Comparison of ENCODE assay signal across 8 mouse cellular contexts in the genomic region with DNA sequence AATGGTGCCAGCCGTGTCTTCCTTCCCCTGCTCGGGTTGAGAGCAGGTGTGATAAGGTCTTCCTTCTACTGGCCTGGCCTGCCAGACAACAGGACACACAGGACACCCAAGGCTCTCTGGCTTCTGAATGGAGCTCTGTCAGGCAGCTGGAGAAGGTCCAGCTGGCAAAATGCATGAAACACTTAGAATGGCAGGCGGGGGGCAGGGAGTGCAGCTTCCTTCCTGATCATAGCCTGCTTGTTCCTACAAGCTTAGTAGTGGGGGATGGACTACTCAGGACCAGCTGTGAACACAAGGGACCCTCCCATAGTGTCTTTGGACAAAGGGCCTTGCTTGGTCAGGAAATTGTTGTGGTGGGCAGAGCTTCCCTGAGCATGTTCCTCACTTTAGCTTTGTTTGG. TPM values are rescaled to one million over a fixed set of nuclear protein-coding genes. Genes with fewer than 3 reads are reported as not detected.
DNase-seq lines count a peak whose midpoint lies in the region; ATAC-seq and TF ChIP-seq lines count a peak whose summit lies in the region.

No protein-coding gene starts in this region.

- no peaks in the 10 kb centered on the region for H3K4me1 ChIP-seq in hindbrain, postnatal 0 days (ENCODE audit: insufficient read depth, low read length)
- no peaks in the 10 kb centered on the region for H3K4me1 ChIP-seq in hindbrain, embryonic 10.5 days (replicated peaks)

- ATAC-seq in hindbrain, postnatal 0 days = peak; percentile 62

- H3K4me3 ChIP-seq in hindbrain, postnatal 0 days (ENCODE audit: low read length) = no peak overlapping the region
- H3K4me3 ChIP-seq in hindbrain, embryonic 10.5 days = no peak overlapping the region

- no peak overlapping the region for H3K9ac ChIP-seq in hindbrain, postnatal 0 days (replicated peaks; ENCODE audit: low read length)

- no peak for TF ChIP-seq CTCF in hindbrain, postnatal 0 days (IDR thresholded peaks at IDR 0.05; ENCODE audit: low read depth)

- peak; percentile 68 for DNase-seq in hindbrain, postnatal 0 days (ENCODE audit: low spot score)
- DNase-seq in hindbrain, embryonic 10.5 days (ENCODE audit: low spot score) = no peak
- peak; percentile 37 for DNase-seq in adrenal gland, adult 2 months
- DNase-seq in cerebellum, postnatal 10 days = peak; percentile 47 to 69
- DNase-seq in layer of hippocampus, adult 9-11 months = peak; percentile 69
- DNase-seq in telencephalon, adult 2 months (ENCODE audit: low read depth, low spot score) = peak; percentile 58
- DNase-seq in thymus, postnatal 36 days = no peak
- DNase-seq in gastrocnemius, postnatal 10 days = no peak

- H3K36me3 ChIP-seq in hindbrain, postnatal 0 days (ENCODE audit: insufficient read depth, low read length) = peaks cover 85% of the 10 kb centered on the region
- H3K36me3 ChIP-seq in hindbrain, embryonic 10.5 days = peaks cover 95% of the 10 kb centered on the region

- WGBS in hindbrain, postnatal 0 days = 47% methylated on average over 3 of the region's 3 CpGs
- WGBS in hindbrain, embryonic 10.5 days = 86% methylated on average over 3 of the region's 3 CpGs

- no peaks in the 10 kb centered on the region for H3K27me3 ChIP-seq in hindbrain, postnatal 0 days (ENCODE audit: insufficient read depth, low read length)
- no peaks in the 10 kb centered on the region for H3K27me3 ChIP-seq in hindbrain, embryonic 10.5 days (ENCODE audit: insufficient read depth, poor library complexity, severe bottlenecking)

- no peaks in the 10 kb centered on the region for H3K9me3 ChIP-seq in hindbrain, postnatal 0 days (ENCODE audit: low read length)
- H3K9me3 ChIP-seq in hindbrain, embryonic 10.5 days = no peaks in the 10 kb centered on the region

- peak overlapping the region; percentile 29; the same call in 1 of the 2 replicates for H3K27ac ChIP-seq in hindbrain, postnatal 0 days
- H3K27ac ChIP-seq in hindbrain, embryonic 10.5 days = no peak overlapping the region

- H3K4me2 ChIP-seq in hindbrain, postnatal 0 days (ENCODE audit: low read depth, low read length) = no peak overlapping the region

RNA-seq across cellular contexts. Expression of a gene that starts 9.6 kb away (rescaled TPM):
- total RNA-seq in hindbrain, postnatal 0 days (2014; rRNA removed) = 69.5 and 93.5 TPM in 2 replicates
- 52.2 and 56.4 TPM in 2 replicates for polyA plus RNA-seq in hindbrain, postnatal 0 days (2015; fragmentation: Nextera tagmentation; extraction: Ambion mirVana)
- 32.2 and 41.4 TPM in 2 replicates for polyA plus RNA-seq in hindbrain, embryonic 10.5 days (2016; fragmentation: Nextera tagmentation; extraction: Ambion mirVana)
- total RNA-seq in adrenal gland, adult 2 months (2021) = 10 to 100 TPM; 14.4 to 20.9 TPM
- 29.0 and 29.3 TPM in 2 replicates for polyA plus RNA-seq in adrenal gland, adult 2 months (2012; rRNA removed)
- total RNA-seq in gastrocnemius, postnatal 10 days (2021) = 10 to 100 TPM; 13.8 to 23.1 TPM

RNA-seq across cellular contexts. Expression of a gene that starts 9.6 kb away (rescaled TPM):
- total RNA-seq in hindbrain, postnatal 0 days (2014; rRNA removed) = 73.6 and 109 TPM in 2 replicates
- polyA plus RNA-seq in hindbrain, postnatal 0 days (2015; fragmentation: Nextera tagmentation; extraction: Ambion mirVana) = 58.8 and 59.6 TPM in 2 replicates
- polyA plus RNA-seq in hindbrain, embryonic 10.5 days (2016; fragmentation: Nextera tagmentation; extraction: Ambion mirVana) = 49.4 and 52.8 TPM in 2 replicates
- 10 to 100 TPM; 21.8 to 28.4 TPM for total RNA-seq in adrenal gland, adult 2 months (2021)
- 118 and 119 TPM in 2 replicates for polyA plus RNA-seq in adrenal gland, adult 2 months (2012; rRNA removed)
- total RNA-seq in gastrocnemius, postnatal 10 days (2021) = 10 to 100 TPM; 16.9 to 23.6 TPM

RNA-seq across cellular contexts. Expression of a gene that starts 31.9 kb away (rescaled TPM):
- total RNA-seq in hindbrain, postnatal 0 days (2014; rRNA removed) = 51.3 and 52.1 TPM in 2 replicates
- polyA plus RNA-seq in hindbrain, postnatal 0 days (2015; fragmentation: Nextera tagmentation; extraction: Ambion mirVana) = 49.9 and 52.4 TPM in 2 replicates
- polyA plus RNA-seq in hindbrain, embryonic 10.5 days (2016; fragmentation: Nextera tagmentation; extraction: Ambion mirVana) = 103 and 104 TPM in 2 replicates
- 10 to 100 TPM; 27.5 to 32.0 TPM for total RNA-seq in adrenal gland, adult 2 months (2021)
- polyA plus RNA-seq in adrenal gland, adult 2 months (2012; rRNA removed) = 24.5 and 30.8 TPM in 2 replicates
- total RNA-seq in gastrocnemius, postnatal 10 days (2021) = 10 to 100 TPM; 18.9 to 21.7 TPM

RNA-seq across cellular contexts. Expression of a gene that starts 32.0 kb away (rescaled TPM):
- total RNA-seq in hindbrain, postnatal 0 days (2014; rRNA removed) = 31.3 and 41.8 TPM in 2 replicates
- polyA plus RNA-seq in hindbrain, postnatal 0 days (2015; fragmentation: Nextera tagmentation; extraction: Ambion mirVana) = 26.8 and 27.9 TPM in 2 replicates
- 22.0 and 24.8 TPM in 2 replicates for polyA plus RNA-seq in hindbrain, embryonic 10.5 days (2016; fragmentation: Nextera tagmentation; extraction: Ambion mirVana)
- 10 to 100 TPM; 18.7 to 21.1 TPM for total RNA-seq in adrenal gland, adult 2 months (2021)
- 29.4 and 37.1 TPM in 2 replicates for polyA plus RNA-seq in adrenal gland, adult 2 months (2012; rRNA removed)
- 10 to 100 TPM; 13.6 to 20.5 TPM for total RNA-seq in gastrocnemius, postnatal 10 days (2021)

RNA-seq across cellular contexts. Expression of a gene that starts 38.0 kb away (rescaled TPM):
- 0.04 and 1.5 TPM in 2 replicates for total RNA-seq in hindbrain, postnatal 0 days (2014; rRNA removed)
- 0.13 and 0.23 TPM in 2 replicates for polyA plus RNA-seq in hindbrain, postnatal 0 days (2015; fragmentation: Nextera tagmentation; extraction: Ambion mirVana)
- 0.37 and 0.41 TPM in 2 replicates for polyA plus RNA-seq in hindbrain, embryonic 10.5 days (2016; fragmentation: Nextera tagmentation; extraction: Ambion mirVana)
- under 1 TPM; 0.32 to 0.35 TPM for total RNA-seq in adrenal gland, adult 2 months (2021)
- polyA plus RNA-seq in adrenal gland, adult 2 months (2012; rRNA removed) = 0.56 and 0.62 TPM in 2 replicates
- under 1 TPM; 0.11 to 0.26 TPM for total RNA-seq in gastrocnemius, postnatal 10 days (2021)

Comparison
In these comparisons a context has a peak if more than half of its experiments do, and no peak if none do; other contexts are left out.
1. DNase-seq: peak in hindbrain, postnatal 0 days (single experiment), adrenal gland, adult 2 months (single experiment), cerebellum, postnatal 10 days (2 of 2), layer of hippocampus, adult 9-11 months (single experiment) and telencephalon, adult 2 months (single experiment); none in hindbrain, embryonic 10.5 days (single experiment), thymus, postnatal 36 days (0 of 2) and gastrocnemius, postnatal 10 days (single experiment).